Mouse (Mus musculus) heart, postnatal 10 days (tissue): Measurements from ENCODE around the gene Csf3r. TPM values are rescaled to one million over a fixed set of nuclear protein-coding genes. Genes with fewer than 3 reads are reported as not detected.
"Not testable (repeated sequence)": the region's sequence is repeated elsewhere in the genome, so short reads cannot be mapped to it uniquely, and the experiment has no call there.

Experiments
- DNase-seq, 2 experiments: peaks; one replicate each; pipeline ENCODE4 v3.0.0; 2021
- intact Hi-C: fragments of 180-260 bp; cut with DNase I; formaldehyde crosslinking; loops from one replicate; pipeline ENCODE4 v1.15.1; 2025
- total RNA-seq, 2 experiments: library from RNA; stranded (reverse); gene quantifications; 2 replicates each; pipeline ENCODE4 v1.2.3; 2021

Gene Csf3r
- under 1 TPM; 0.47 to 0.77 TPM for total RNA-seq

- intact Hi-C loops = no loop called here
- no peak for DNase-seq
Observed at GRCm38 (mm10) chr4:126024303-126024900, at the start of gene Csf3r. Gene Csf3r (plus strand): TSS chr4:126024550.

GRCm38 (mm10) chr4:125977768-125978167 lies 46.6 kb upstream of the Csf3r start:
- intact Hi-C loops = no loop called here
- DNase-seq = no peak

GRCm38 (mm10) chr4:125983279-125983678 lies 41.1 kb upstream of the Csf3r start:
- DNase-seq = no peak
- intact Hi-C loops = no loop called here

- DNase-seq, intact Hi-C loops: not testable (repeated sequence)
Observed at GRCm38 (mm10) chr4:125985703-125986102, 38.6 kb upstream of the Csf3r start.

GRCm38 (mm10) chr4:125987071-125987470 lies 37.3 kb upstream of the Csf3r start:
- no peak for DNase-seq
- intact Hi-C loops = no loop called here

- intact Hi-C loops = no loop called here
- no peak for DNase-seq
Observed at GRCm38 (mm10) chr4:125989061-125989460, 35.3 kb upstream of the Csf3r start.

- DNase-seq = peak; percentile 42 to 69
- intact Hi-C loops = no loop called here
Observed at GRCm38 (mm10) chr4:125990143-125990542, 34.2 kb upstream of the Csf3r start.

- intact Hi-C loops = no loop called here
- no peak for DNase-seq
Observed at GRCm38 (mm10) chr4:125992206-125992605, 32.1 kb upstream of the Csf3r start.

GRCm38 (mm10) chr4:125992906-125993305 lies 31.4 kb upstream of the Csf3r start:
- DNase-seq = no peak
- intact Hi-C loops = no loop called here

- intact Hi-C loops = no loop called here
- peak; percentile 12 to 26 for DNase-seq
Observed at GRCm38 (mm10) chr4:125996576-125996975, 27.8 kb upstream of the Csf3r start.

GRCm38 (mm10) chr4:125997826-125998225 lies 26.5 kb upstream of the Csf3r start:
- no peak for DNase-seq
- intact Hi-C loops = no loop called here

GRCm38 (mm10) chr4:126001311-126002199 lies 22.8 kb upstream of the Csf3r start:
- intact Hi-C loops = no loop called here
- DNase-seq = no peak

- intact Hi-C loops = no loop called here
- DNase-seq = no peak
Observed at GRCm38 (mm10) chr4:126017676-126018332, 6.5 kb upstream of the Csf3r start.

GRCm38 (mm10) chr4:126018966-126019538 lies 5.3 kb upstream of the Csf3r start:
- intact Hi-C loops = no loop called here
- DNase-seq = no peak

GRCm38 (mm10) chr4:126025801-126026200 lies 1.5 kb downstream of the Csf3r start:
- intact Hi-C loops = no loop called here
- DNase-seq = no peak

- no peak for DNase-seq
- intact Hi-C loops = no loop called here
Observed at GRCm38 (mm10) chr4:126027980-126028379, 3.6 kb downstream of the Csf3r start.

GRCm38 (mm10) chr4:126029042-126029441 lies 4.7 kb downstream of the Csf3r start:
- intact Hi-C loops = no loop called here
- DNase-seq = no peak

- intact Hi-C loops = no loop called here
Observed at GRCm38 (mm10) chr4:126030705-126031104, 6.4 kb downstream of the Csf3r start.

GRCm38 (mm10) chr4:126035413-126035812 lies 11.1 kb downstream of the Csf3r start:
- DNase-seq = no peak
- intact Hi-C loops = no loop called here

More at GRCm38 (mm10) chr4:126030705-126031104, 6.4 kb downstream of the Csf3r start:
- DNase-seq = no peak

GRCm38 (mm10) chr4:126046851-126047585 lies 22.7 kb downstream of the Csf3r start, which contains the start of gene Mrps15:
Gene Mrps15 (plus strand): TSS chr4:126046925.
- peak; percentile 90 to 91 for DNase-seq
- intact Hi-C loops = no loop called here
